Mouse (Mus musculus): ENCODE data around the gene Cntfr. TPM values are rescaled to one million over a fixed set of nuclear protein-coding genes. Genes with fewer than 3 reads are reported as not detected.
A peak's percentile ranks its signal among the peaks of the same experiment; 100 is the strongest.
"Not testable (repeated sequence)": the region's sequence is repeated elsewhere in the genome, so short reads cannot be mapped to it uniquely, and the experiment has no call there.

The Cntfr gene
- polyA plus RNA-seq, 1 experiment from 2014 or later, result 29.7 TPM

DNA sequence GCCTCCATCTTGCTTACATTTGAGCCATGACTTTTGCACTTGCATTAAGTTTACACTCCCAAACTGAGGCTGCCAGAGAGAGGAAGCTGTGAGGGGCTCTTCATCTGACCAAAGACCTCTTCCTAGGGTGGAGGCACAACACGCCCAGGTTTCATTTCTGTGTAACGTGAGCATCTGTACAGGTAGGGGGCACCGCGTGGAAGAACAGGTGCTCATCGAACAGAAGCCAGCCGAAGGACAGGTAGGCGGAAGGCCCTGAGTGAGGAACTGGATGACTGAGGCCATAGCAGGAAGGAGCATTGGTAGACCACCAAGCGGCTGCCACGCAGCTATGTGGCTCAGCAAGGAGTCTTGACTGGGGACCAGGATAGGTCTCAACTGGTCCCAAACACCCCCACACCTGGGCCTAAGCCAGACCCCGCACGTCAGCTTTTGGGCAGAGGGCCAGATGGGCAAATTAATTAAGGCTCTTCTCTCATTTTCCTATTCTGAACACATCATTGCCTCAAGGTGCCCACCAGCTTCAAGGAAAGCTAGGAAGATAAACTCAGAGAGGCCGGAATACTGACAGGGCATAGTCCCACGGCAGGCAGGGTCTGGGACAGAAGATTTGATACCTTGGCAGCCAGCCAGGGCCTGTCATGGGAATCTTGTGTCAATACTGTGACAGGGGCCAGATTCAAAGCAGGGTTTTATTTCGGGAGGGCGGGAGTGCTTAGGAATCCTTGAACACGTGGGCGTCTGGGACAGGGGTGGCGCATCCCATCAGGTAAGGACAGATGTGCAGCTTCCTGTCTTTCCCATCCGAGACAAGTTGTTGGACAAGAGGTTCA lies 9.2 kb upstream of the Cntfr start:
- H3K4me2 ChIP-seq, result peak overlapping the region; percentile 39
- 55% methylated on average over 19 of the region's 19 CpGs for WGBS
- H3K4me1 ChIP-seq (replicated peaks), result peaks cover 40% of the 10 kb centered on the region
- H3K27ac ChIP-seq (replicated peaks), result 0 out of 2 replicates have a peak overlapping the region, but pooled peaks have one; percentile 29
- no peaks in the 10 kb centered on the region for H3K9me3 ChIP-seq
- peaks cover 10% of the 10 kb centered on the region; the same call in 1 of the 2 replicates for H3K27me3 ChIP-seq
- no peak for ATAC-seq (ENCODE audit: low read depth)
- no peak overlapping the region for H3K4me3 ChIP-seq
- peaks cover 7% of the 10 kb centered on the region; the same call in 1 of the 2 replicates for H3K36me3 ChIP-seq
- H3K9ac ChIP-seq, result 0 out of 2 replicates have a peak overlapping the region, but pooled peaks have one; percentile 3

DNA sequence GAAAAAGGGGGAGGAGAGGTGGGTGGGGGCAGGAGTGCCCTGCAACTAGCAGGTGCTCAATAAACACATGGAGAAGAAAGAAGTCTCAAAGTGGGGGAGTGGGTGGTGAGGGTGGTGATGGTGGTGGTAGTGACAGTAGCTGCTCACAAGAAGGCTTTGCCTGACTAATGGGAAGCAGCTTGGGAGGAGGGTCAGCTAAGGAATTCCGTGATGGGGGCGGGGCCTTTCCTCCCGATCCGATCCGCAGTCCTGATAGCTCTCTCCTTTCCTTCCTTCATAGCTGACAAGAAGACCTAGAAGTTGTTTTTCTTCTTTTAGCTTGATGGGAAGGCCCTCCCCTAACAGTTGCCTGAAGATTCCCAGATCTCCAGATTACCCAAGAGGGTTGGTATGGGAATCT lies 7.8 kb upstream of the Cntfr start:
- peaks cover 10% of the 10 kb centered on the region; the same call in 1 of the 2 replicates for H3K27me3 ChIP-seq
- H3K9me3 ChIP-seq, result no peaks in the 10 kb centered on the region
- no peaks in the 10 kb centered on the region for H3K36me3 ChIP-seq
- H3K4me3 ChIP-seq, result no peak overlapping the region
- ATAC-seq (ENCODE audit: low read depth), result no peak
- H3K27ac ChIP-seq (replicated peaks), result no peak overlapping the region
- peaks cover 35% of the 10 kb centered on the region for H3K4me1 ChIP-seq (replicated peaks)
- no peak overlapping the region for H3K9ac ChIP-seq
- no peak overlapping the region for H3K4me2 ChIP-seq
- 4% methylated on average over 5 of the region's 5 CpGs for WGBS

DNA sequence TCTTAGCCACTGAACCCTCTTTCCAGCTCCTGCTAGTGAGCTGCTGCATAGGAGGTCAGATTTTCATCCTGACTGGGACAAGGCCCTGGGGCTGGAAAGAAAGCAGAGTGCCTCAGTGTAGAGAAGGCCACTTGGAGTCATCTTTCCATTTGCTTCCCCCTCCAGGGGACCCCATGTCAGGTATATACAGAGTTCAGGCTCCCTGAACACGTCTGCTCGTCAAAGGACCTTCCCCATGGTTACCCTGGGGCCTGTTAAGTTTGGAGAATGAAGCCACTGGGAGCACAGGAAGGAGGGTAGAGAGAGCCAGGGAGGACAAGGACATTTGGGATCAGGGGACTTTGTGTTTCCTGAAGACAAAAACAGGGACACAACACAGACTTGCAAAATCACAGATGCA lies 5.3 kb upstream of the Cntfr start:
- H3K9me3 ChIP-seq; ATAC-seq (ENCODE audit: low read depth); H3K36me3 ChIP-seq; H3K27me3 ChIP-seq; H3K4me3 ChIP-seq; H3K4me2 ChIP-seq; H3K9ac ChIP-seq; H3K27ac ChIP-seq (replicated peaks): not testable (repeated sequence)
- WGBS, result 76% methylated on average over 2 of the region's 2 CpGs
- H3K4me1 ChIP-seq (replicated peaks), result peaks cover 24% of the 10 kb centered on the region

DNA sequence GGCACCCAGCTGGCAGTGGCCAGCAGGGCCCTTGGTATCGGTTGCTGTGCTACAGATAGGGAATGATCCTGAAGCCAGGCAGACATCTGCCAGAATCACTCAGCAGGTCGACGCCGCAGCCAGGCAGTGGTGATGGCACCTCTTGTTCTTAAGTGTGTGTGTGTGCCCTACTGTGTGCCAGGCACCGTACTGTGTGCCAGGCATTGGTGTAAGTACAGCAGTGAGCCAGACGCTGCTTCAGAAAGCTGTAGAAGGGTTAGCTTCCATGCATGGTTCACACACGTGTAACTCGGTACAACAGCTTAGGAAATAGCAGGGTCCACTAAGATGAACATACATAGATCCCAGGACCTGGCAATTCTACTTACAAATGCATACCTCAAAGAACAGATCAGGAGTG lies 3.3 kb upstream of the Cntfr start:
- H3K4me2 ChIP-seq; H3K9me3 ChIP-seq; H3K27me3 ChIP-seq; H3K4me1 ChIP-seq (replicated peaks); H3K9ac ChIP-seq; ATAC-seq (ENCODE audit: low read depth); H3K27ac ChIP-seq (replicated peaks); H3K4me3 ChIP-seq; H3K36me3 ChIP-seq: not testable (repeated sequence)
- 70% methylated on average over 7 of the region's 8 CpGs for WGBS

DNA sequence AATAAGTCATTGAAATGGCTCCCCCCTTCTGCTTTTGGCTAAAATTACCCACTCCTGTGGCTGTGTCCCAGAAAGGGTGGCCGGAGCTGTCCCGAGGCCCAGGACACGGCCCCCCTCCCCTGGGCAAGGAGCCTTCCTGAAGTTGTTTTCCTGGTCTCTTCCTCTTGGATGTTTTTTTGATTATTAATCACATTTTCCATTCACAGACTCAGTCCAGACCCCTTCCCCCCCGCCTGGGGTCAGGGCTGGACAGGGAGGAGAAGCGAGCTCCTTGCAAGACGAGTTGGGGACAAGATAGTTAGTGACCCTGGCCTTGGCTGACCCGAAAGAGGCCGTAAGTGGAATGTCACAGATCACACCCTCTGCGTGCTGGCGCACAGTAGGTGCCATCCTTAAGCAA lies 2.9 kb upstream of the Cntfr start, which contains the start of gene Il11ra1:
Gene Il11ra1 (plus strand): TSS at position 207 of the 400 bp plus-strand sequence.
- WGBS, result 89% methylated on average over 10 of the region's 10 CpGs
- H3K4me3 ChIP-seq; H3K36me3 ChIP-seq; H3K27me3 ChIP-seq; H3K27ac ChIP-seq (replicated peaks); H3K9me3 ChIP-seq; H3K9ac ChIP-seq; H3K4me1 ChIP-seq (replicated peaks); ATAC-seq (ENCODE audit: low read depth): not testable (repeated sequence)
- H3K4me2 ChIP-seq, result peak within 1 kb of the TSS; percentile 37; the same call in 1 of the 2 replicates

DNA sequence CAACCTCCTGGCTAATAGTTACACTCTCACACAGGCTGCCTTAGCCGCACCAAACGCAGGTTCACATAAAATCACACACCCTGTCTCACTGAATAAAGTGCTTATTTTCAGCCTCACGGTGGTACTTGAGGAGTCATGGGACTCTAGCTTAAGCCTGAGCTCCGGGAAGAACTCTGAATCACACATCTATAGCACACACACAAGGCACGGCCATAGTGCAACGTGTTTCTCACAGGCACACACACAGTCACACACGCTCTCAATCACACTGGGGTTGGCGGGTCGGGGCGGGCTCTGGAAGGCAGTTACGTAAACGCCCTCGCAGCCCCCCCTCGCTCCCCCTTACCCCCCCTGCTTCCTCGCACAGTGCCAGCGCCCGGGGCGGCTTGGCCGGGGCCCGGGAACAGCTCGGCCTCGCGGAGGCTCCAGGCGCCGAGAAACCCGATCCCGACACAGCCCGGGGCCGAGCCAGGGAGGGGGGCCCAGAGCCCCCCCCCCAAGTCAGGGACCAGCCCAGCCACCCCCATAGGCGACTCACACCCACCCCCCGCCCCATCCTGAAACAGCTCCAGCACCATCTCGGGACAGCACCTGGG lies 1.6 kb upstream of the Cntfr start:
- not testable (repeated sequence) for ATAC-seq (ENCODE audit: low read depth); H3K9ac ChIP-seq; H3K27me3 ChIP-seq; H3K9me3 ChIP-seq; H3K36me3 ChIP-seq; H3K4me3 ChIP-seq; H3K4me1 ChIP-seq (replicated peaks); H3K27ac ChIP-seq (replicated peaks)
- 4% methylated on average over 21 of the region's 32 CpGs for WGBS
- H3K4me2 ChIP-seq, result peak overlapping the region; percentile 37

DNA sequence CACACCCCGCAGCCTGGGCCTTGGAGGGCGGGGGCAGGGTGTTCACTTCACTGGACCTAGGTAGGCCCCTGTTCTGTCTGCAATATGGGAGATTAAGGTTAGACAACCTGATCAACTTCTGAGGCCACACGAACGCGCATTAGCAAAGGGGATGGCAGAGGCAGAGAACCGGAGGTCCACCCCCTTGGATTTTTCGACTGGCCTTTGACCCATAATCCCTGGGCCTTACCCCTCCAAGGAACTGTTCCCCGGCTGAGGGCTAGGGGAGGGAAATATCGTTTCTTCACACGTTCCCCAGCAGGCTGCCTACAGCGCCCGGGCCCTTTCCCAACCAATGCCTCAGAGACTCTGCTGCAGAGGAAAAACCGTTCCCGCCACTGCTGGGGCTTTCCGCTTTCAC lies 437 bp downstream of the Cntfr start:
- H3K36me3 ChIP-seq; H3K27me3 ChIP-seq; ATAC-seq (ENCODE audit: low read depth); H3K9ac ChIP-seq; H3K4me2 ChIP-seq; H3K27ac ChIP-seq (replicated peaks); H3K4me1 ChIP-seq (replicated peaks); H3K9me3 ChIP-seq; H3K4me3 ChIP-seq: not testable (repeated sequence)
- 10% methylated on average over 15 of the region's 15 CpGs for WGBS

DNA sequence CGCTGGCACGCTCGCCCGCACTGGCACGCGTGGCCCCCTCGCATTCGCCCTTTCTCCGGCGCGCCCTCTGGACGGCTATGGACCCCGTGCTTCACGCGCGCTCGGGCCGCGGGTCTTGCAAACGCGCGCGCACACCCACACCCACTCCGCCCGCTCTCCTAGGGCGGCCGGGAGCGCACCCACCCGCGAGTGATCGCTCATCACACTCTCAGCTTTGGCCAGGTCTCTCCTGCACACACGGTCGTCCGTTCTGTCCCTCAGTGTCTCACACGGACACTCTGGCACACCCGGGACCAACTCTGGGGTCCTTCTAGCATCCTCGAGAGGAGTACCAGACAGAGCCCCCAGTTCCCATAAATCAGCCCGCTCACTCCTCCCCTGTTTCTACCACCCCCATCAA lies 1.1 kb downstream of the Cntfr start:
- not testable (repeated sequence) for ATAC-seq (ENCODE audit: low read depth); H3K36me3 ChIP-seq; H3K9ac ChIP-seq; H3K27ac ChIP-seq (replicated peaks); H3K9me3 ChIP-seq; H3K27me3 ChIP-seq; H3K4me1 ChIP-seq (replicated peaks)
- H3K4me2 ChIP-seq, result peak overlapping the region; percentile 41
- WGBS, result 1% methylated on average over 21 of the region's 38 CpGs
- peak overlapping the region; percentile 27 for H3K4me3 ChIP-seq

DNA sequence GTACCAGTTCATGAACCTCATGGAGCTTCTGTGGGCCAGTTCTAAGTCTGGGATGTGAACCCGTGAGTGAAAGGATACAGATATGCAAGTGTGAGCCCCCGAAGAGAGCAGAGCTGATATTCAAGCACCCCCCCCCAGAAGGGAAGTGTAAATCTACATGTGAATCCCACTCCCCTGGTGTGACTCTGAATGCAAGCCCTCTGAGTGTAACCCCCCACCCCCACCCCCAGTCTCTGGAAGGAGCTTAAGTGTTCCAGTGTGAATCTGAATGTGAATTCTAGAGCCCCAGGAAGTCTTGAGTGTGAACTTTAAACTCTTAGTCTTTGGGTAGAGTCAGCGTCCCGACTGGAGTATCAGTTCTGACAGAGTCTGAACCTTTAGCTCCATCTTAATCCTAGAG lies 3.4 kb downstream of the Cntfr start:
- not testable (repeated sequence) for ATAC-seq (ENCODE audit: low read depth); H3K27ac ChIP-seq (replicated peaks); H3K27me3 ChIP-seq; H3K36me3 ChIP-seq; H3K9ac ChIP-seq; H3K9me3 ChIP-seq
- Histone ChIP-seq H3K4me1 (replicated peaks) (peaks cover 14% of the 10 kb centered on the region), H3K4me3 (peak overlapping the region; percentile 17), H3K4me2 (peak overlapping the region; percentile 48)
- 4% methylated on average over 4 of the region's 4 CpGs for WGBS

DNA sequence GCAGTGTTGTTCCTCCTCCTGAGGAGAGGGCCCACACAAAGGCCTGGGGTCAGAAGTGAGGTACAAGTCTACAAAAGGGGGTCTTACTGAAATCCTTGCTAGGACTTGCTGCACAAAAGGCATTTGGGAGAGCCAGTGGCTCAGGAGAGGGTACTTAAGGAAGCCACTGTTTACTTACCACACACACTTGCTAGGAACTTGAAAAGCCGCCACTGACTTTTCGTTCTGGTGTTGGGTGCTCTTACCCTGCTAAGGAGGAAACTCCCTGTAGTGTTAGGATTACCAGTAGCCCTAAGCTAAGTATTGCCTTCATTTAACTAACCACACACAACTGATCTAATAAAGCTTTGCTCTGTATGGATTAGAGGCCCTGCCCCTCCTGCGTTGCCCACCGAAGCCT lies 6.9 kb downstream of the Cntfr start:
- not testable (repeated sequence) for H3K4me2 ChIP-seq; H3K9me3 ChIP-seq; ATAC-seq (ENCODE audit: low read depth); H3K27ac ChIP-seq (replicated peaks); H3K36me3 ChIP-seq; H3K4me3 ChIP-seq; H3K27me3 ChIP-seq; H3K9ac ChIP-seq
- peaks cover 22% of the 10 kb centered on the region for H3K4me1 ChIP-seq (replicated peaks)
- no CpG with 5 or more reads among the region's 4 CpGs for WGBS

DNA sequence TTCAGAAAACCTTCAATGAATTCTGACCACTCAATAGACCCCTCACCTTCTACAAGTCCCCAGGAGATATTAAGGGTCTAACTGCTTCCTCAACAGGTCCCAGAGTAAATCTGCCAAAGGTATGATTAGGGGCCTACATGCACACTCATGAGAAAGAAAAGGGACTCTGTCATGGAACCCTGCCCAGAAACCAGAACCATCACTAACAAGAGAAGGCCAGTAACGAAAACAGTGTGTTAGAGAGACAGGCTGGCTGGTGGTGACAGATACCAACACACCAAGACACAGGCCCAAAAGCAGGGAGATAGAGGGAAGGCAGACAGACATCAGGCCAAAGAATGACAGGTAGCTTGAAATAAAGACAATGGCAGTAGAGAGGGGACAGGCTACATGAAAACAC lies 8.3 kb downstream of the Cntfr start:
- H3K9me3 ChIP-seq; H3K27me3 ChIP-seq; ATAC-seq (ENCODE audit: low read depth); H3K4me2 ChIP-seq; H3K9ac ChIP-seq; H3K36me3 ChIP-seq; H3K4me3 ChIP-seq: not testable (repeated sequence)
- Histone ChIP-seq H3K4me1 (replicated peaks) (peaks cover 26% of the 10 kb centered on the region), H3K27ac (replicated peaks) (peak overlapping the region; percentile 74; the same call in 1 of the 2 replicates)
- WGBS, result 29% methylated on average over 1 of the region's 1 CpGs

DNA sequence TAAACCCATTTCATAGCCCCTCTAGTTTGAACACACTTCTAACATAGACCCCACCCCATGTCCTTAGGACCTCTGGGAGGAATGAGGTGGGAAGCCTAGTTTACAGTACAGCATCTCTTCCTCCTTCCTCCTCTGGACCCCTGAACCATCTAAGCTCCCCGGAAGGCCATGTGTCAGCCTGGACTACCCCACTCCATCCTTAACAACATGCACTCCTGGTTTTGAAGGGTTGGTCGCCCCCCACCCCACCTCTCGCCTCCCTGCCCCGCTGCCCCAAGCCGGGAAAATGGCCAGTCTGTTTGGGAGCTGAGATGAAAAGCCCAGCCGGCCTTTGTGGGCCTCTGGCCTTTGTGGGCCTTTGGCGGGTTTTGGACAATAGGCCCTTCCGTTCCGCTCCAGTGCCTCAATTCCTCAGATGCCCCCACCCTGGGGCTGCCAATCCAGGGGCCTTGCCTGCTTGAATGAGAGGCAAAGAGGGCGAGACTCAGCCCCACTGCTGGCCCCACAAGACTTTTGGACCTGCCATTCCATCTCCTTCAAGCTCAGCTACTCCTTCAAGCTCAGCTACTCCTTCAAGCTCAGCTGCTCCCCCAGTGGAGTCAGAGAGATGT lies 10.9 kb downstream of the Cntfr start:
- ATAC-seq (ENCODE audit: low read depth); H3K9me3 ChIP-seq; H3K4me3 ChIP-seq; H3K9ac ChIP-seq; H3K27me3 ChIP-seq; H3K36me3 ChIP-seq; H3K4me2 ChIP-seq: not testable (repeated sequence)
- 15% methylated on average over 9 of the region's 10 CpGs for WGBS
- Histone ChIP-seq H3K4me1 (replicated peaks) (peaks cover 36% of the 10 kb centered on the region), H3K27ac (replicated peaks) (peak overlapping the region; percentile 52)
